Mouse (Mus musculus) lung, postnatal 36 days (tissue): ENCODE measurements around the gene Hoxa4.

Experiments used
- DNase-seq: peaks from one replicate; pipeline ENCODE4 v3.0.0; 2022; ENCODE audit warnings: mixed read lengths

Gene Hoxa4

GRCm38 (mm10) chr6:52190906-52191810 lies at the start of gene Hoxa4:
Gene Hoxa4 (minus strand): TSS chr6:52191753.
- no peak for DNase-seq

DNA sequence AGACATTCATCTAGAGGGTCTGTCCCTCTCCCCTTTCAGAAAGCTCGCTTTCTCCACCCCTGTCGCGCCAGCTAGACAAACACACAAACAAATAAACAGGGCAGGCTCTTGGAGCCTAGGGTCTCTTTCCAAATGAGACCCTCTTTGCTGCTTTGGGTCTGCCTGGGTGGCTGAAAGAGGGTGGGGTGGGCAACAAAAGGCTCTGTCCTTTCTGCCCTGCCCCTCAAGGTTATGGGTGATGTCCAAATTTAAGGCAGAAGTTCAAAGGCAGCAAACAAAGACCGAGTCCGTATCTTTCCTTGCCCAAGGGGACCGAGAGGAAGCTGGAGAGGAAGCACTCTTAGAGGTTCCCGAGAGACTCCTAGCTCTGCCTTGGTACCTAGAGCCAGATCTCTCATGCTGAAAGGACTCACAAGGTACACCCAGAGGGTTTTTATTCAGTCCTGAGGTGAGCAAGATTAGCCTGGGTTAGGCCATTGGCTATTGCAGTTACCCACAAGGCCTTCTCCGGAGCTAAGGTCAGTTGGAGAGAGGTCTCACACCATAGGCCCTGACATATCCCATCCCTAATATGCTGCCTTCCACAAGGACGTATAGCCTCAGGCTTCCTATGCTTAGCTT lies 49.6 kb upstream of the Hoxa4 start:
- no peak for DNase-seq

- peak; percentile 85 for DNase-seq
These were observed 48.9 kb upstream of the Hoxa4 start, which contains the start of gene Hoxa10 for GRCm38 (mm10) chr6:52240389-52241000. Gene Hoxa10 (minus strand): TSS chr6:52240854.

DNA sequence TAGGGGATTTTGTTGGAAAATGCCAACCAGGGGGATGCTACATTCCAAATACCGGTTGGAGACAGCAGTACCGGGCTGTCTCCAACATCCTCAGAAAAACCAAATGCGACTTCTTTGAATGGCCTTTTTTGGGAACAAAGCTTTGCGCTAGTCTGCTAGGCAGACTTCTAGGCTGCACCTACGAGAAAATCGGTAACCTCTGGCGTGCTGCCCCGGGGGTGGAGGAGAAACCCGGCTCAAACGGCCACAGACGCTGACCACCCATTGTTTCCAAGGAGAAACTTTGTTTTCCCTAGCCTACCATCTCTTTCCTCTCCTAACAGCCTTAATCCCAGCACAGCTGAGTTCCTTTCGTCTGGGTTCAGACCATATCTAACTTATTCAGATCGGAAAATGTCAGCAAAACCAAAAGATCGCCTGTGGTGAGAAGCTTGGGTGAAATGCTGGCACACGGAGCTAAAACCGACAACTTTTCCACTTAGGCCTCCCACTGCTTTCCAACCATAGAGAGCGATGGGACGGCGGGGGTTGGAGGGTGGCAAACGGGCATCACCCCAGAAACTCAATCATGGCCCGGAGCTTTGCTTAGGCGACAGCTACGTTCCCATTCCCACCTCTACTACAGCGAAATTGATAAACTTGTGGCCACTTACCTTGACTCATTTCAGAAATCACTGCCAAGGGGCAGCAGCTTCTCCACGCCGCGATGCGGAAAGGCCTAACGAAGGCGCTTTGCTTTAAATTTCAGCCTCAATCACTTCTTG lies 48.3 kb upstream of the Hoxa4 start:
- DNase-seq, result no peak

DNA sequence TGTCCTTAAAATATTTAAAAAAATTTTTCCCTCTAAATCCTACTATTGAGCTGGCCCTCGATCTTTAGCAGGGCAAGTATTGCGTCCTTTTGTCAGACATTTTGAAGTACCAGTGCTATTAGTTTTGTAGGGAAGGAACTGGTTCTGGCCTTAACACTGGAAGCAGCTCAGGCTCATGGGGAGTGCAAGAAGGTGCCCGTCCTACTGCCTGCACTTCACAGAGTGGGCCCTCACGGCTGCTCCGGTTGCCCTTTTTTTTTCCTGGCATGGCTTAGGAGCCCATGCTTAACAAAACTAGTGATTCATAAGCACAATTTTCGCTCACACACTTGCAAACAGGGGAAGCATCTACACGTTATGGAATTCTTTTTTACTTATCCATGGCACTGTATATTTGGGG lies 47.4 kb upstream of the Hoxa4 start:
- no peak for DNase-seq

DNA sequence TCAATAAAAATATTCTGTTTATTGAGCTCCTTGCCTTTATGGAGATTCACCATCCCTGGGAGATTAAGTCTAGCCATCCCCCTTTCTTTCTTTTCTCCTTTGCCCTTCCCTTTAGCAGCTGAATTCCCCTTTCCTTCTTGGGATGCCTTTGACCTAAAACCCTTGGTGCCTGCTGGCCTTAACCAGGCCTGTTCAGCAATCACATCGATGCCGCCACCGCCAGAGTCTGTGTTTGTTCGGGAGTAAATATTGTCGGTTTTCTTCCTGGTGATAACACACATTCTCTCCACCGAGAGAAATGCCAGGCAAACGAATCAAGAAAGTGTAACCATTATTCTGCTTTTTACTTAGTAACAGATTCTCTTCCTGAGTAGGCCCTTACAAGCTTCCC lies 46.6 kb upstream of the Hoxa4 start:
- DNase-seq, result no peak

GRCm38 (mm10) chr6:52237346-52238154 lies 46.0 kb upstream of the Hoxa4 start:
- no peak for DNase-seq

DNA sequence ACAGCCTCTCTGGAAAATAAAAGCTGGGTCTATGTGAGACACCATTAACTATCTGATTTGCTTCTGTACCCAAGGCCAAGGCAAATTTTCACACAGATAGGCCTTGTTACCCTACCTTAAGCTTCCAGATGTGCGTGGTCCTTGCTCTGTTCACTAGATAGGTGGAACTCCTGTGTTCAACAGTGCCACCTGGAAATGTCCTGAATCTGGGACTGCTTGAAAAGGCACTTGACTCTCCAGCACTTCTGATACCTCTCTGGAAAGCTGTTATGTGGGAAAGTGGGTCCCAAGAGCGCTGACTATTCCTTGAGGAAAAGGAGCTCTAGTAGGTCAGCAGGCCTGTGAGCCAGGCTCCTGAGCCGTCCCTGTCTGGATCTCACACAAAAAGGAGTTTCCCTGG lies 45.3 kb upstream of the Hoxa4 start:
- DNase-seq, result no peak

- DNase-seq, result no peak
These were observed 44.3 kb upstream of the Hoxa4 start for GRCm38 (mm10) chr6:52235866-52236265.

- DNase-seq, result no peak
These were observed 43.7 kb upstream of the Hoxa4 start for GRCm38 (mm10) chr6:52235267-52235666.

DNA sequence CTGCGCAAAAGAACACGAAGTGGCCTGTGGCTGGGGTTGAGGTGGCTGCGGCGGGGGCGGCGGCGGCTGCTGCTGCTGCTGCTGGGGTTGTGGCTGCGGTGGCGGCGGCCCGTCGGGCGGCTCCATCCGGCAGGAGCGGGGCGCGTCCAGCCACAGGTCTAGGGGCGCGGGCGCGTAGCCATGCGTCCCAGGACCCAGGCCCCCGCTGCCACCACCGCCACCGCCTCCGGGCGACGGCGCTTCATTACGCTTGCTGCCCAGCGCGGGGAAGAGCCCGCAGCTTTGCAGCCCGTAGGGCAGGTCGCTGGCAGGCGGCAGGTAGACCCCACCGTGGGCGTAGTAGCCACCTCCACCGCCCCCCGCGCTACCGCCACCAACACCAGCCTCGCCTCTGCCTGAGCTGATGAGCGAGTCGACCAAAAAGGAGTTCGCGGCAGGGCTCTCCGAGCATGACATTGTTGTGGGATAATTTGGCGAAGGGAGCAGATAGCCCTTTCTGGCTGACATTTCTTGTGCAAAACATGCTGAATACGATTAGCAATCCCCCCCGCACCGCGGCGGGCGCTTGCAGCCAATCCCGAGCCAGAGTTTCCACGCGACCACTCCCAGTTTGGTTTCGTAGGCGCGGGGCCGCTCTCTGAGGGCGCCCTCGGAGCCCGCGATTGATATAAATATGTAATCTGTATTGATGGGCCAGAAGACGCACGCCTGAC lies 43.0 kb upstream of the Hoxa4 start:
- DNase-seq, result no peak

GRCm38 (mm10) chr6:52233546-52234427 lies 42.2 kb upstream of the Hoxa4 start:
- no peak for DNase-seq

DNA sequence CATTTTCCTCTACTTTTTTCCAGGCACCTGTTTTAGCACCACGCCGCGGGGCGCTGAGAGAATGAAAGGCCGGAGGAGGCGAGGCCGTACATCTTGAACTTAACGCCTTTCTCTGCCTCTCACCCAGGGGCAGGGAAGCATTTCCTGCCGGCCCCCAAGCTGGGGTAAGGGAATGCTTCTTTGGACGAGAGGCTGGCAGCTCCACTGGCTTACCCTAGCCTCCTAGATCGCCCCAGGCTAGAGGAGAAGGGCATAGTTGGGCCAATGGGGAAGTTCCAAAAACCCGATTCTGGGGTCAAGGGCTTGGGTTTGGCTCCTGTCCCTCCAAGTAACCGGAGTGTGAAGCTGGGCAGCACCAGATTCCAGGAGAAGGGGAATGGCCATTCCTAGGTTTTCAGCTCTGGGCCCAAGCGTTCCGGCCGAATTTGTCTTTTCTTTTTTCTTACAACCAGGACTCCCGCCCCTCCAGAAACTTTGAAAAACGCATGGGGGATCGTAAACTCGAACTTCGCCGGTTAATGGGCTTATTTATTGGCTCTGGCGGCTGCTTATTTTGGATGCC lies 41.5 kb upstream of the Hoxa4 start:
- DNase-seq, result no peak

DNA sequence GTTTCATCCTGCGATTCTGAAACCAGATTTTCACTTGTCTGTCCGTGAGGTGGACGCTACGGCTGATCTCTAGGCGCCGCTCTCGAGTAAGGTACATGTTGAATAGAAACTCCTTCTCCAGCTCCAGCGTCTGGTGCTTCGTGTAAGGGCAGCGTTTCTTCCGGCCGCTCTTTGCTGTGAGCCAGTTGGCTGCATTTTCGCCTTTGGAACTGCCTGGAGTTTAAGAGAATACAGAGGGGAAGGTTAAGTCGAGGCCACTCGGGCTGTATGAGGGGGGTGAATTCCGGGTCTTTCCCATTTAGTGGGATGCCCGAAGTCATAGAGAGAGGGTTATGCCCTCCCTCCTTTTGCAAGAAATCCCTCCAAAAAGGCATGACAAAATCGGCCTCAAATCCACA lies 41.0 kb upstream of the Hoxa4 start:
- no peak for DNase-seq

DNA sequence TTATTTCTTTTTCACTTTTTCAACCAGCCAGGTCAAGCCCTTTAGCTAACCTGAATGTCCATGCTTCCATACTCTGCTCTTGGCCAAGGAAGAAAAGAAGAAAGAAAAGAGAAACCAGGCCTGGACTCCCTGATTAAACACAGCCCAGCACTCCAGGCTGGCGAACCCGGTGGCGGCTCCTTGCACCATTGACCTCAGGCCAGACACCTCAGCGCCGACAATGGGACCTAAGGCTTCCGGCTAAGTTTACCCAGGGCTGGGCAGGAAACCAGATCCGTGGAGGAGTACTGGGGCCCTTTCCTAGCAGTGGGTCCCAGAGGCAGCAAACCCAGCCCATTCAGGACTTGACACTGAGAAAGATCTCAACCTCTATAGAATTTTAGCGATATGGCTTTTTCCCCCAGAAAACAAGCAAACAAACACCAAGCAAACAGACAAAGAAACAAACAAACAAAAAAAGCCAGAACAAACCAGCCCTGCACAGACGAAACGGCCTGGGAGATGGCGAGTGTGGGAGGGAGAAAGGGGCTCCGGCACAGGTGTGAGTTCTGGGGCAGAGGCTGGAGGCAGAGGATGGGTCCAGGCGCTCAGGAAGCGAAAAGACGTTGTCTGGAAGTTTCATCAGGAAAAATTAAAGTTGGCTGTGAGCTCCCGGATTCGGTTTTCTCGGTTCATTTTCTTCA lies 40.5 kb upstream of the Hoxa4 start:
- DNase-seq, result no peak

DNA sequence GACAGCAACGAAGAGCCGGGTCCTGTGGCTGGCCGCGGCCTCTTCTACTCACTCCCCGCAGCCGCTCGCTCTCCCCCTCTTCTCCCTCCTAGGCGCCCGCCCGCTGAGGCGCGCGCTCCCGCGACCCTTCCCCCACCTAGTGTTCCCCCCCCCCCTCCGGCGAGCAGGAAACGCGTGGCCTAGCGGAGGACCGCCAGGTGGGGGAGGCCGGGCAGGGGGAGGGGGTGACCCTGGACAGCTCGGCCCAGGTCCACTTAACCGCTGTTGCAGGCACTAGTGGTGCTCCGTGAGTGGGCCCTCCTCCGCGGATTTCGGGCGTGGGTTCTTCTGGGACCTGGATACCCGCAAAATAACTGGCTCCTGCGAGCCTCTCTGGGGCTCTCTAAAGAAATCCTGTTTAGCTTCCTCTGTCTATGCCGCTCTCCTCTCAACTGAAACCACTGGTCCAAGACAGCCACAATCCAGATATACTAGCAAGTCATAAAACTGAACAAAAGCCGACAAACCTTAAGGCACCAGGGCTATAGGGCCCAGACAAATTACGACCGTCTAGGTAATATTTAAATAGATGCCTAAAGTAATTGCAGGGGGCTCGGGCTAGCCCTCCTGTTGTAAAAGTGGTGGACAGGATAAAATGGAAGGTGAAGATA lies 39.1 kb upstream of the Hoxa4 start, which contains the start of gene Hoxa9:
TSS of gene Hoxa9 (minus strand) at position 574 of the 650 bp plus-strand sequence.
- no peak for DNase-seq

GRCm38 (mm10) chr6:52229558-52230416 lies 38.2 kb upstream of the Hoxa4 start:
- no peak for DNase-seq
